Mouse (Mus musculus) bone marrow macrophage, adult 2 months (primary cell): Measurements from ENCODE around the gene Pdzd2.

Experiments used
- CTCF ChIP-seq: IDR thresholded peaks from 2 replicates; pipeline ENCODE4 v1.5.1; 2012; ENCODE audit warnings: low read depth, mild to moderate bottlenecking, low read length, moderate library complexity
- POLR2A ChIP-seq: IDR thresholded peaks from 2 replicates; pipeline ENCODE4 v1.6.1; 2012; ENCODE audit warnings: mild to moderate bottlenecking, low read depth, low read length, borderline replicate concordance

DNA sequence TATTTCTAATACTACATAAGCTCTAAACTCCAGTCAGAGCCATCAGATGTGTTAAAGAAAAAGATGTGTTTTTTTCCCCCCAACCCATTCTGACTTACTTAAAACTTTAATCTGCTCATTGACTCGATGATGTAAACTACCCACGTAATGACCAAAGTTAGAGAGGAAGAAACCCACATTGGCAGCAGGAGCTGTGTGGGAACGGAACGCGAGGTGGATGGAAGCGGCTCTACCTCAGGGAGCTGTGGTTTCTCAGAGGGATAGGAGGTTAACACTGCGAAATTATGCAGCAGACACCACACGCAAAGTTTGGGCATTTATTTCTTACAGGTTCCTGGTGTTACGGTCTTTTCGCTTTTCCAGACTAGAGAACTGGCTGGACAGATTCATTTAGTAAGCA, 233.2 kb downstream of the Pdzd2 start:
- no peak for TF ChIP-seq CTCF
- TF ChIP-seq POLR2A, result no peak
